Mouse (Mus musculus) stomach, postnatal 0 days (tissue): ENCODE measurements around the gene Mfsd9. TPM values are rescaled to one million over a fixed set of nuclear protein-coding genes. Genes with fewer than 3 reads are reported as not detected.

Experiments used
- ATAC-seq: fragments of 200-750 bp; cut with Nextera tagmentation; 2 replicates; pipeline ENCODE4 v1.8.0; 2017; ENCODE audit not compliant: low FRiP score, low TSS enrichment
- DNase-seq: peaks from one replicate; pipeline ENCODE4 v3.0.0-alpha.2; 2016; ENCODE audit warnings: low spot score
- H3K27ac ChIP-seq: fragments of 300-500 bp; sonication (generic); replicated peaks from 2 replicates; pipeline ENCODE4 v1.5.1; 2014; ENCODE audit warnings: mild to moderate bottlenecking, control low read depth
- H3K27me3 ChIP-seq: fragments of 300-500 bp; sonication (generic); 2 replicates; pipeline ENCODE4 v1.6.1; 2014; ENCODE audit warnings: low read length; ENCODE audit not compliant: control insufficient read depth, insufficient read depth
- H3K36me3 ChIP-seq: fragments of 300-500 bp; sonication (generic); 2 replicates; pipeline ENCODE4 v1.6.1; 2014; ENCODE audit warnings: low read length, mixed read lengths; ENCODE audit not compliant: control insufficient read depth, insufficient read depth
- H3K4me1 ChIP-seq: fragments of 300-500 bp; sonication (generic); replicated peaks from 2 replicates; pipeline ENCODE4 v1.6.1; 2014; ENCODE audit warnings: antibody characterized with exemption; ENCODE audit not compliant: control insufficient read depth, insufficient read depth
- H3K4me2 ChIP-seq: fragments of 300-500 bp; sonication (generic); replicated peaks from 2 replicates; pipeline ENCODE4 v1.6.1; 2014; ENCODE audit warnings: low read depth, mild to moderate bottlenecking, control low read depth, moderate library complexity
- H3K4me3 ChIP-seq: fragments of 300-500 bp; sonication (generic); 2 replicates; pipeline ENCODE4 v1.5.1; 2014; ENCODE audit warnings: low read depth, low read length, control low read depth
- H3K9ac ChIP-seq: fragments of 300-500 bp; sonication (generic); 2 replicates; pipeline ENCODE4 v1.6.1; 2014; ENCODE audit warnings: mild to moderate bottlenecking, low read length, control low read depth, mixed read lengths
- H3K9me3 ChIP-seq: fragments of 300-500 bp; sonication (generic); 2 replicates; pipeline ENCODE4 v1.6.1; 2016; ENCODE audit warnings: low read length; ENCODE audit not compliant: control insufficient read depth
- CTCF ChIP-seq: IDR thresholded peaks from 2 replicates; pipeline ENCODE4 v1.5.1; 2016; ENCODE audit warnings: antibody characterized with exemption, low read depth, mild to moderate bottlenecking, moderate library complexity
- EP300 ChIP-seq: optimal IDR thresholded peaks from 2 replicates; pipeline ENCODE3; 2016; ENCODE audit warnings: antibody characterized with exemption
- WGBS: fragments of 180-500 bp; shearing (Covaris S2); extraction: QIAGEN DNeasy Blood & Tissue Kit; methylation state at CpG from one replicate; pipeline ENCODE4 v1.1.7; 2014; 5-methylcytosine and 5-hydroxymethylcytosine counted together
- polyA plus RNA-seq: library from polyadenylated mRNA; unstranded; fragments of >200 nt; fragmentation: Nextera tagmentation; extraction: Ambion mirVana; gene quantifications from 2 replicates; pipeline ENCODE4 v1.2.1, GENCODE M21; 2015

The Mfsd9 gene
- polyA plus RNA-seq = 3.9 and 4.2 TPM in 2 replicates

- peak within 1 kb of the TSS; percentile 82 for H3K4me2 ChIP-seq
- H3K4me1 ChIP-seq = no peaks in the 10 kb centered on the region
- H3K27me3 ChIP-seq = no peaks in the 10 kb centered on the region
- ATAC-seq (peak; percentile 90), DNase-seq (peak; percentile 94)
- peak within 1 kb of the TSS; percentile 66 for H3K9ac ChIP-seq
- no peaks in the 10 kb centered on the region for H3K9me3 ChIP-seq
- peak within 1 kb of the TSS; percentile 8; the same call in 1 of the 2 replicates for H3K27ac ChIP-seq
- 5% methylated on average over 38 of the region's 38 CpGs for WGBS
- peak within 1 kb of the TSS; percentile 73 for H3K4me3 ChIP-seq
- H3K36me3 ChIP-seq = no peaks in the 10 kb centered on the region
- TF ChIP-seq CTCF = no peak
- no peak for TF ChIP-seq EP300
Measured at GRCm38 (mm10) chr1:40790324-40791141, at the start of gene Mfsd9. Gene Mfsd9 (minus strand): TSS chr1:40790687.

GRCm38 (mm10) chr1:40835468-40835867 is 45.0 kb upstream of the Mfsd9 start:
- H3K4me2 ChIP-seq = no peak overlapping the region
- no peak overlapping the region for H3K9ac ChIP-seq
- no peaks in the 10 kb centered on the region for H3K27me3 ChIP-seq
- H3K36me3 ChIP-seq = no peaks in the 10 kb centered on the region
- ATAC-seq (no peak), DNase-seq (no peak)
- no peaks in the 10 kb centered on the region for H3K9me3 ChIP-seq
- TF ChIP-seq CTCF = no peak
- TF ChIP-seq EP300 = no peak
- H3K4me3 ChIP-seq = no peak overlapping the region
- no peaks in the 10 kb centered on the region for H3K4me1 ChIP-seq
- 77% methylated on average over 4 of the region's 4 CpGs for WGBS
- no peak overlapping the region for H3K27ac ChIP-seq

GRCm38 (mm10) chr1:40830712-40831507 is 40.4 kb upstream of the Mfsd9 start:
- 66% methylated on average over 4 of the region's 4 CpGs for WGBS
- H3K9me3 ChIP-seq = no peaks in the 10 kb centered on the region
- no peak overlapping the region for H3K9ac ChIP-seq
- no peak for ATAC-seq
- H3K4me3 ChIP-seq = no peak overlapping the region
- no peaks in the 10 kb centered on the region for H3K36me3 ChIP-seq
- no peaks in the 10 kb centered on the region for H3K27me3 ChIP-seq
- H3K4me2 ChIP-seq = no peak overlapping the region
- TF ChIP-seq CTCF = no peak
- TF ChIP-seq EP300 = no peak
- no peak overlapping the region for H3K27ac ChIP-seq
- DNase-seq = no peak
- H3K4me1 ChIP-seq = no peaks in the 10 kb centered on the region

GRCm38 (mm10) chr1:40829213-40829914 is 38.9 kb upstream of the Mfsd9 start:
- H3K4me2 ChIP-seq = no peak overlapping the region
- H3K27me3 ChIP-seq = no peaks in the 10 kb centered on the region
- no peak overlapping the region for H3K27ac ChIP-seq
- DNase-seq (no peak), ATAC-seq (no peak)
- 67% methylated on average over 10 of the region's 10 CpGs for WGBS
- H3K4me1 ChIP-seq = no peaks in the 10 kb centered on the region
- H3K9ac ChIP-seq = no peak overlapping the region
- H3K36me3 ChIP-seq = no peaks in the 10 kb centered on the region
- H3K9me3 ChIP-seq = no peaks in the 10 kb centered on the region
- no peak overlapping the region for H3K4me3 ChIP-seq
- TF ChIP-seq CTCF (no peak), EP300 (no peak)

GRCm38 (mm10) chr1:40825826-40826225 is 35.3 kb upstream of the Mfsd9 start:
- ATAC-seq = no peak
- H3K36me3 ChIP-seq = no peaks in the 10 kb centered on the region
- no peaks in the 10 kb centered on the region for H3K27me3 ChIP-seq
- DNase-seq = no peak
- 69% methylated on average over 7 of the region's 7 CpGs for WGBS
- no peak overlapping the region for H3K4me3 ChIP-seq
- no peak overlapping the region for H3K27ac ChIP-seq
- H3K9me3 ChIP-seq = no peaks in the 10 kb centered on the region
- no peak overlapping the region for H3K4me2 ChIP-seq
- H3K9ac ChIP-seq = no peak overlapping the region
- no peak for TF ChIP-seq CTCF
- no peak for TF ChIP-seq EP300
- no peaks in the 10 kb centered on the region for H3K4me1 ChIP-seq
